Mouse (Mus musculus) liver, embryonic 14.5 days (tissue): ENCODE measurements at regions not wholly inside any gene's neighbourhood (a gene's known extent, or its start where the extent isn't known, plus 50 kb on each side); places are given as distances from the start of the nearest gene placed in this dataset.

ENCODE experiments used
- CTCF ChIP-seq: IDR thresholded peaks from 2 replicates; pipeline ENCODE4 v1.5.1; 2016; ENCODE audit warnings: antibody characterized with exemption, low read depth, control low read depth
- EP300 ChIP-seq: IDR thresholded peaks from 2 replicates; pipeline ENCODE4 v1.6.1; 2016; ENCODE audit warnings: antibody characterized with exemption, low read depth

DNA sequence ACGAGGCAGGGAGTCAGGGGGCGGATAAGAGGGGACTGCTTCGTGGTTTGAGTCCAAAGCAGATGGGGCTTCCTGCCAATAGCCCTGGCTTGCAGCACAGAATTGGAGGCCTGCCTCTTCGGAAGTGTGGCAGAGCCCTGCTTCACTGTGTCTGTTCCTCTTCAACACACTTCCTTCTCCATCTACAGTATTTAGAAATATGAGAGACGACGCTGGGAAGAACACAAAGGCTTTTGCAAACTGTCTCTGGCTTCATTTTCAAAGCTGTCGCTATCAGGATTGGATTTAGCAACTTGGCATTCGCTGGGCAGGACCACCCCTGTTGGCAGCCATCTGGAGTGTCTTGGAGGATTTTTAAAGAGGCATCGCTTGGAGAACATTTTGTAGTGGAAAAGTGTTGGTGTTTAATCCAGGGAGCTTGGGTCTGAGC lies 95.3 kb upstream of the Gm6657 start:
- TF ChIP-seq CTCF, result no peak
- no peak for TF ChIP-seq EP300
